Mouse (Mus musculus) E14TG2a.4 (cell line): ENCODE results near the gene Ubqln1.
"Not testable (repeated sequence)": the region's sequence is repeated elsewhere in the genome, so short reads cannot be mapped to it uniquely, and the experiment has no call there.

Source experiments
- H3K27me3 ChIP-seq: 2 replicates; pipeline ENCODE4 v1.6.1; 2014; ENCODE audit warnings: low read length, control low read depth; ENCODE audit not compliant: insufficient read depth
- H3K36me3 ChIP-seq: 2 replicates; pipeline ENCODE4 v1.6.1; 2014; ENCODE audit warnings: low read length, control low read depth; ENCODE audit not compliant: insufficient read depth
- H3K4me1 ChIP-seq: replicated peaks from 2 replicates; pipeline ENCODE4 v1.6.1; 2014; ENCODE audit warnings: low read depth, low read length, control low read depth
- H3K4me3 ChIP-seq: replicated peaks from 2 replicates; pipeline ENCODE4 v1.5.1; 2014; ENCODE audit warnings: mild to moderate bottlenecking, low read length
- H3K9me3 ChIP-seq: 2 replicates; pipeline ENCODE4 v1.6.1; 2014; ENCODE audit warnings: low read length, control low read depth
- CTCF ChIP-seq: conservative IDR thresholded peaks from 2 replicates; pipeline ENCODE4 v1.5.1; 2014; ENCODE audit warnings: low read length
- NANOG ChIP-seq: IDR thresholded peaks from 2 replicates; pipeline ENCODE4 v1.6.1; 2014; ENCODE audit warnings: borderline replicate concordance, low read length, mixed read lengths
- POU5F1 ChIP-seq: IDR thresholded peaks from 2 replicates; pipeline ENCODE4 v1.6.1; 2014; ENCODE audit warnings: low read length, borderline replicate concordance

Gene Ubqln1

DNA sequence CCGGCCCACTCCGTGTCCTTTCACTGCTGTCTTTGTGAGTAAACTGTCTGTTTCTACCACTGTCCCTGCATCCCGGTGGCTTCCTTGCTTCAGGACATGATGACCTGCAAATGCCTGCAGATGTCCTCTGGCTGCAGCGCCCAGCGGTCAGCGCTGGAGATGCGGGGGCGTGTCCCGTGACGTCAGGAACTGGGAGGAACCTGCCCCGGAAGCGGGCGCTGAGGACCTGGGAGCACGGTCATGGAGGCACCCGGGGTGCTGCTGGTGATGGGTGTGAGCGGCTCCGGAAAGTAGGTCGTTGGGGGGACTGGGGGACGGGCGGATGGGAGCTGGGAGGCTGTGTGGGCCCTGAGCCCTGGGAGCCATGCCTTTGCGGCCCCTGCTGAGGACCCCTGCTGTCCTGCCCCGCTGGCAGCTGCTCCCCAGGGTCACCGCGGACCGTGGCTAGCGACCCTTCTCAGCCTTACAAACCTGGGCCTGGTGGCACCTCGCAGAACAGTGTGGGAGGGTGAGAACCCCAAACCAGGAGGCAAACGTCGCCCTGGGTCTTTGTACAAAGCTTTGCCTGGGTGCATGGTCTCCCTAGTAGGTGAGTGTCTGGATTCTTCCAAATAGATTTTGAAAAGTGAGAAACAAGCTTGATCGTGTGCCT is 57.9 kb downstream of the Ubqln1 start, which contains the start of gene Idnk:
Gene Idnk (plus strand): TSS at position 203 of the 652 bp plus-strand sequence.
- no peak for TF ChIP-seq CTCF
- no peak for TF ChIP-seq NANOG
- TF ChIP-seq POU5F1, result no peak
- H3K9me3 ChIP-seq, result 0 out of 2 replicates have a peak, but pooled peaks cover 6% of the 10 kb centered on the region
- peak within 1 kb of the TSS; percentile 85 for H3K4me3 ChIP-seq
- H3K36me3 ChIP-seq, result 0 out of 2 replicates have a peak, but pooled peaks cover 7% of the 10 kb centered on the region
- peaks cover 22% of the 10 kb centered on the region for H3K27me3 ChIP-seq
- peaks cover 28% of the 10 kb centered on the region for H3K4me1 ChIP-seq

DNA sequence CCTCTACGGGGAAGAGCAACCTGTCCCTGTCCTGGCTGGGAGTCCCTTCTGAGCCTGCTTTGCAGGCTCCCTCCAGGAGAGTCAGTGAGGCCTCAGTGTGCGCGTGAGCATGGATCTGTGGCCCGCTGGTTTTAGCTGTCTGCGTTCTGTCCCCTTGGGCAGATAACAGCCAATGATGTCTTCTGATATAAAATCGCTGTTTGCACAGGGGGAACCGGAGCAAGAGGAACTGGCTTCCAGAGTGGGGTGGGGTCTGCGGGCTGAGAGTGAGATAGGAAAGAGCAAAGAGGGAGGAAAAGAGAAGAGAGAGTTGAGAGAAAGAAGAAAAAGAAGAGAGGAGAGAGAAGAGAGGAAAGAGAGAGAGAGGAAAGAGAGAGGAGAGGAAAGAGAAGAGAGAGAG is 58.4 kb downstream of the Ubqln1 start:
- no peak for TF ChIP-seq POU5F1
- TF ChIP-seq NANOG, result no peak
- no peak for TF ChIP-seq CTCF
- peak overlapping the region; percentile 85 for H3K4me3 ChIP-seq
- H3K27me3 ChIP-seq, result peaks cover 22% of the 10 kb centered on the region
- H3K36me3 ChIP-seq, result 0 out of 2 replicates have a peak, but pooled peaks cover 7% of the 10 kb centered on the region
- 0 out of 2 replicates have a peak, but pooled peaks cover 6% of the 10 kb centered on the region for H3K9me3 ChIP-seq
- H3K4me1 ChIP-seq, result peaks cover 28% of the 10 kb centered on the region

DNA sequence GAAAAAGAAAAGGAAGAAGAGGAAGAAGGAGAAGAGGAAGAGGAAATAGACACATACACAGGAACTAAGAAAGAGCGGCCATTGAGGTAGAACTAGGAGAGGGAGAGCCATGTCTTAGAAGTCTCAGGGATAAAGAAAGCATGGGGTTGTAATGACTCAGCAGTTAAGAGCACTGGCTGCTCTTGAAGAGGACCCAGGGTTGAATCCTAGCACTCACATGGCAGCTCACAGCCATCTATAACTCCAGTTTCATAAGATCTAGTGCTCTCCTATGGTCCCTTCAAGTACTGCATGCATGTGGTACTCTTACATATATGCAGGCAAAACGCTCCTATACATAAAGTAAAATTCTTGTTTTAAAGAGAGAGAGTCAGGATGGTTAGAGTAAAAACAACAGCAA is 59.4 kb downstream of the Ubqln1 start:
- H3K36me3 ChIP-seq, result 0 out of 2 replicates have a peak, but pooled peaks cover 7% of the 10 kb centered on the region
- H3K9me3 ChIP-seq, result 0 out of 2 replicates have a peak, but pooled peaks cover 6% of the 10 kb centered on the region
- TF ChIP-seq CTCF (no peak), NANOG (no peak), POU5F1 (no peak)
- H3K27me3 ChIP-seq, result peaks cover 25% of the 10 kb centered on the region
- H3K4me3 ChIP-seq, result no peak overlapping the region
- H3K4me1 ChIP-seq, result peaks cover 28% of the 10 kb centered on the region

DNA sequence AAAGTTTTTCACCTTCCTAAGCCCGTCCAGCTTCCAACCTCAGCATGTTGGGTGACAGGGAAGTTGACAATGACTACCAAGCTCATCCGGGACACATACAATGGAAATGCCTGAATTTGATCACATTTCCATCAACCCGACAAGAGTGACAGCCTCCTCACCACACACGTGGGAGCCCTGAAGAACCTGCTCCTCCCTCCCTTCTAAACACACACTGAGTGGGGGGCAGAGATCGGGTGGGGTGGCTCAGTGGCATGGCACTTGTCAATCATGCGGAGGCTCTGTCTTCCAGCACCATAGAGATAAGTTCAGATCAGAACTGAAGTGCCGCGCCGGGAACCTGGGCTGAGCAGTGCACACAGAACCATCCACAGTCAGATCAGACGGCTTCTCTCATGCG is 65.0 kb downstream of the Ubqln1 start:
- TF ChIP-seq NANOG (no peak), CTCF (no peak), POU5F1 (no peak)
- Histone ChIP-seq H3K4me1 (no peaks in the 10 kb centered on the region), H3K36me3 (no peaks in the 10 kb centered on the region), H3K9me3 (peaks cover 24% of the 10 kb centered on the region), H3K27me3 (peaks cover 11% of the 10 kb centered on the region; the same call in 1 of the 2 replicates), H3K4me3 (no peak overlapping the region)

DNA sequence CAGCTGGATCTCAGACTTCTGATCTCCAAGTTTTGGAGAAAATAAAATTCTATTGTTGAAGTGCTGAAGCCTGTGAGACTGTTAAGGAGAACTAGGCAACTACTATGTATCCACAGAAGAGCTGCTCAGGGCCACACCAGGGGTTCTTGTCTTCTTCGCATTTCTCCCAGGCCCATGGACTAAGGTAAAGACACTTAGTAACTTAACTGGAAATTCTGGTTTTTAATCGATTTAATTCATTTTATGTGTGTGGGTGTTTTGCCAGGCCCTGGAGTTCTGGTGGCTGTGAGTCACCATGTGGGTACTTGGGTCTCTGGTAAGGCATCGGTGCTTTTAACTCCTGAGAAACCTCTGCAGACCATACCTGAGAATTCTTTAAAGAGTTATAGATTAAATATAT is 65.8 kb downstream of the Ubqln1 start:
- Histone ChIP-seq H3K4me3 (no peak overlapping the region), H3K36me3 (no peaks in the 10 kb centered on the region), H3K27me3 (peaks cover 11% of the 10 kb centered on the region; the same call in 1 of the 2 replicates), H3K9me3 (peaks cover 19% of the 10 kb centered on the region), H3K4me1 (no peaks in the 10 kb centered on the region)
- no peak for TF ChIP-seq CTCF
- no peak for TF ChIP-seq POU5F1
- TF ChIP-seq NANOG, result no peak

DNA sequence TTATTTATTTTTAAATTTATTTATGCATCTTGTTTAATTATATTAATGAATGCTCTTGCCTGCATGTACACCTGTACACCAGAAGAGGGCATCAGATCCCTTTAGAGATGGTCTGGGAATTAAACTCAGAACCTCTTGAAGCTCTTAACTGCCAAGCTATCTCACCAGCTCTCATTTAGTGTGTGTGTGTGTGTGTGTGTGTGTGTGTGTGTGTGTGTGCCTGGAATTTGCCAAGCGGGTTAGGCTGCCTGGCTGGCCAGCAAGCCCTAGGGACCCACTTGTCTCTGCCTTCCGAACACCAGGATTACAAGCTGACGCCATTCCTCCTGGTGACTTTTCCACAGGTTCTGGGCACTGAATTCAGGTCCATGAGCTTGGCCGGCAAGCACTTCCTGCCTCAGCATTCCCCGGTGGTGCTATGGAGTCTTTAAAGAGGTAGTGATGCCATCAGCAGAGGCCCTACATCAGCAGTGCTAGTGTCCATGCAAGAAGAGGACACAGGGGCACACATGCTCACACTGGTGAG is 66.4 kb downstream of the Ubqln1 start:
- TF ChIP-seq CTCF, result peak; percentile 56
- no peak for TF ChIP-seq NANOG

DNA sequence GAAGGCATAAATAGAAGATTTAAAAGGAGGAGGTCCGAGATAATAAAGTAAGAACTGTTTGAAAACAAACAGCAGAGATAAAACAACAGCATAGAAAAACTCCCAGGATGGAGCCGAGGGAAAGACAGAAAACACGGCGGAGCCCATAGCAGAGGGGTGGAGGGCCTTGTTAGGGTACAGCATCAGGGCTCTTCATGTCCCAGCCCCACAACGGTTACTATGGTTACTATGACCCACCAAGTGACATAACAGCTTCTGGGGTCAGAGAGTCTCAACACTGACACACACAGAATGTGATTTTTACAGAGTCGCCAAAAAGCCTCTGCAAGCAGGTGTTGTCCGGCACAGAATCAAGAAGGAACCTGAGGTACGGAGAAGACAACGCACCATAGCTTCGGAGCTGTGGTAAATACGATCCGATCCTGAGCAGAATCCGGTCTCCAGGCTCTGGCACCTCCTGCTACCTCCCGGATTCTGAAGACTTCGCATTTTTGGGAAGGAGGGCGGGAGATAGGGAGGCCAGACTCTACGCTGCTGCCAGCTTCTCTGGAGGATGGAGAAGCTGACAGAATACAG is 67.1 kb downstream of the Ubqln1 start:
- peaks cover 21% of the 10 kb centered on the region for H3K9me3 ChIP-seq
- H3K4me1 ChIP-seq, result no peaks in the 10 kb centered on the region
- no peak overlapping the region for H3K4me3 ChIP-seq
- no peaks in the 10 kb centered on the region for H3K36me3 ChIP-seq
- peaks cover 11% of the 10 kb centered on the region; the same call in 1 of the 2 replicates for H3K27me3 ChIP-seq
- TF ChIP-seq CTCF, result no peak

More for the DNA sequence above, 66.4 kb downstream of the Ubqln1 start:
- H3K4me3 ChIP-seq, result no peak overlapping the region
- H3K9me3 ChIP-seq, result peaks cover 21% of the 10 kb centered on the region
- H3K27me3 ChIP-seq, result peaks cover 11% of the 10 kb centered on the region; the same call in 1 of the 2 replicates
- no peaks in the 10 kb centered on the region for H3K4me1 ChIP-seq
- no peaks in the 10 kb centered on the region for H3K36me3 ChIP-seq

DNA sequence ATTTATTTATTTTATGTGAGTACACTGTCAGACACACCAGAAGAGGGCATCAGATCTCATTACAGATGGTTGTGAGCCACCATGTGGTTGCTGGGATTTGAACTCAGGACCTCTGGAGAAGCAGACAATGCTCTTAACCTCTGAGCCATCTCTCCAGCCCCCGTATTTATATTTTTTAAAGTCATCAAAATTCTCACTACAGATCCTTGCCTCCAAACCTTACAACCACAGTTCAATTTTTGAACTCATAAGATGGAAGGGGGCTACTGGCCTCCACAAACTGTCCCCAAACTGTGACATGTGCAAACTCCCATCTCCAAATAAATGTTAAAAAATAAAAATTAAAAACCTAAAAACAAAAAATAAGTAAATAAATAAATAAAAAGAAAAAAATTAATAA is 67.7 kb downstream of the Ubqln1 start:
- Histone ChIP-seq H3K36me3 (no peaks in the 10 kb centered on the region), H3K9me3 (peaks cover 21% of the 10 kb centered on the region), H3K4me1 (no peaks in the 10 kb centered on the region), H3K4me3 (no peak overlapping the region), H3K27me3 (peaks cover 11% of the 10 kb centered on the region; the same call in 1 of the 2 replicates)
- no peak for TF ChIP-seq CTCF
- no peak for TF ChIP-seq NANOG
- TF ChIP-seq POU5F1, result no peak

DNA sequence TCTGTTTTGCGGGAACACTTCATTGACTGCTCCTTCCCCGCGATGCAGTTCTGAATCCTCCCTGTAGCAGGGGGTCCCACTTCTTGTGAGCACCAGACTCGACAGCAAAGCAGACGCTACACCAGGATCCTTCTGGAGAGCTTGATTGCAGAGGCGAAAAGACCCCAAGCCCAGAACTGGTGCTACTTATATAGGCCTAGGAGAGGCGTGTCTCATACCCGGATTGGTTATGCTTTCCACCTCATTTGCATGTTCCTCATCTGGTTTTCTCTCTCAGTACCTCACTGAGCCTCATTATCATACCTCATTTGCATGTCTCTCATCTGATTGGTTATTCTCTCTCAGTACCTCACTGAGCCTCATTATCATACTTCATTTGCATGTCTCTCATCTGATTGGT is 68.8 kb downstream of the Ubqln1 start:
- peaks cover 21% of the 10 kb centered on the region for H3K9me3 ChIP-seq
- not testable (repeated sequence) for H3K4me3 ChIP-seq, H3K36me3 ChIP-seq, H3K4me1 ChIP-seq, H3K27me3 ChIP-seq
